Mouse (Mus musculus) left cerebral cortex, postnatal 14 days (tissue): ENCODE measurements around the gene Usp21. TPM values are rescaled to one million over a fixed set of nuclear protein-coding genes. Genes with fewer than 3 reads are reported as not detected.

Experiments used
- DNase-seq, 2 experiments: peaks; one replicate each; pipeline ENCODE4 v3.0.0; 2021 to 2022; ENCODE audit warnings: low spot score in 2 of 2, mixed read lengths in 1 of 2
- intact Hi-C: fragments of 180-260 bp; cut with DNase I; formaldehyde crosslinking; loops from one replicate; pipeline ENCODE4 v1.15.1; 2025
- total RNA-seq, 2 experiments: library from RNA; stranded (reverse); gene quantifications; 2 replicates each; pipeline ENCODE4 v1.2.3; 2021

The Usp21 gene
- total RNA-seq, 2 experiments from 2014 or later: 54.1 to 58.0 TPM

GRCm38 (mm10) chr1:171288328-171288727 is 537 bp upstream of the Usp21 start:
- no peak for DNase-seq
- intact Hi-C loops: no loop called here

DNA sequence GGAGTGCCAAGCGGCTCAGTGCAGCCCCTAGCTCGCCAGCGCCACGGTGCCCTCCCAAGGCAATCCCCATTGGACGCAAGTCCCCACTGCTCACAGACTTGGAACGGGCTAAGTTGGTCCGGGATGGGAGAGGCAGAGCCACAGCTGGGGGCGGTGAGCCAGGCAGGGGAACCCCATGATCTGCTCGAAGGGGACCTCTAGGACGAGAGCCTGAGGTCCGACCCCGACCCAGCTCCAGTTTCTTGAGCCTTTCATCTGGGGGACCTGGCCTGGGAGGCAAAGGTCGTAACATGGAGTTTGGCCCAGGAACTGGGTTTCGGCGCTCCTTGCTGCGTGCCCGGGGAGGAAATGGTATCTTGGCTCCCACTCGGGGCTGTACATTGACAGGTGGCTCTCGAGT is 1.3 kb downstream of the Usp21 start:
- intact Hi-C loops: no loop called here
- DNase-seq: no peak

GRCm38 (mm10) chr1:171285096-171285892 is 2.5 kb downstream of the Usp21 start:
- DNase-seq: no peak
- intact Hi-C loops: no loop called here

DNA sequence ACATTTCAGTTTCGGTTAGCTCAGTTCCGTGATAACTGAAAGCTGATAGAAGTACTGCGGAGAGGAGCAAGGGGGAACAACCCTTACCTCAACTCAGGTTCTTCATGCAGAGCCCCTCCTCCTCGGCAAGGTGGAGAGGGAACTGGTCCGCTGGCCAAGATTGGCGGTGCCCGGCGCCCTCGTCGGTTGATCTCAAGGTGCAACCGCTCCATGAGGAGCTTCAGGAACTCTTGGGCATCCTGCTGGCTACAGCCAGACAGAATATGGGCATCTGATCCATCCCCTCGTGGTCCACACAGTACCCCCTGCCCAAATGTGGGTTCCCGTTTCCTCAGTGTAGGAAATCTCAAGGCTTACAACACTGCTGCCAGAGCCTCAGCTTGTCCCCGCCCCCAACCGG is 3.3 kb downstream of the Usp21 start:
- DNase-seq: no peak
- intact Hi-C loops: no loop called here

DNA sequence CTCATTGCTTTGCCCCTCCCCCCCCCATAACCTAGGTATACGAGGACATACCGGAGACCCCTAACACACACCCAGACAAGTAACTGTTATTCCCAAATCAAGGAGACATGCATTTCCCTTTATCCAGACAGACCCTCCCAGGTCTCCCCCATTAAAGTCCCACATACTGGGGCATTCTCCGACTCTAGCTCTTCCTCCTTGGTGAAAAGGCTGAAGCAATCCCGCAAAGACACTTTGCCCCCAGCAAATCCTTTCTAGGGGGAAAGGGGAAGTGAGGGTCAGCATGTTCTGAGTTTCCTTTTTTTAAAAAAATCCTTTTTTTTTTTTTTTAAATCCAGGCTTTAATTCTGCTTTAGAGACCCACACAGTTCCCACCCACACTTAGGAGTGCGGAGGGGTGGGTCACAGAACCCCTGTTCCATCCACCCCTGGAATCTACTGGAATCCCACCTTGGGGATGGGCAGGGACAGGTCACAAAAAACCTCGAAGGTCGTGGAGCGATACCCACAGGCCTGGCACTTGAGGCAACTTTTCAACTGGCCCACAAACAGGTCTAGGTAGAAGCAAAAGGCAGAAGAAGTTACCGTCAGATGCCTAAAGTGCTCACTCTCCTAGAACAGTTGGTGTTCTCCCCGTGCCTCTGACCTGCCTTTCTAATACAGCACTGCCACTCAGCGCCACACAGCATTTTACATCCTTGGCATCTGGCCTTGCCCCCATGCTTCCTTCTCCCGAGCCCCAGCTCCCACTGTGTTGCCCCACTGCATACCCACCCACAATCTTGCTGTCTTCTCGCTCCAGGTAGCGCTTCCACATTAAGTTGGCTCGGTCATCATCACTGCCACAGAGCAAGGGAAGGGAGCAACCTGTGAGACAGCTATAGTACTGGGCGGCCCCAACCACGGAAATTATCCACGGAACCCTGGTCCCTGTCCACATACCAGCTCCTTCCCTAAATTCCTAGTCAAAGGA is 4.3 kb downstream of the Usp21 start:
- intact Hi-C loops: no loop called here
- peak in 1 of 2 experiments; percentile 8 for DNase-seq

- peak in 1 of 2 experiments; percentile 3 for DNase-seq
- intact Hi-C loops: no loop called here
These were observed 5.5 kb downstream of the Usp21 start for GRCm38 (mm10) chr1:171282086-171282805.

GRCm38 (mm10) chr1:171281528-171281923 is 6.3 kb downstream of the Usp21 start:
- DNase-seq: peak; percentile 72 to 79
- intact Hi-C loops: no loop called here

DNA sequence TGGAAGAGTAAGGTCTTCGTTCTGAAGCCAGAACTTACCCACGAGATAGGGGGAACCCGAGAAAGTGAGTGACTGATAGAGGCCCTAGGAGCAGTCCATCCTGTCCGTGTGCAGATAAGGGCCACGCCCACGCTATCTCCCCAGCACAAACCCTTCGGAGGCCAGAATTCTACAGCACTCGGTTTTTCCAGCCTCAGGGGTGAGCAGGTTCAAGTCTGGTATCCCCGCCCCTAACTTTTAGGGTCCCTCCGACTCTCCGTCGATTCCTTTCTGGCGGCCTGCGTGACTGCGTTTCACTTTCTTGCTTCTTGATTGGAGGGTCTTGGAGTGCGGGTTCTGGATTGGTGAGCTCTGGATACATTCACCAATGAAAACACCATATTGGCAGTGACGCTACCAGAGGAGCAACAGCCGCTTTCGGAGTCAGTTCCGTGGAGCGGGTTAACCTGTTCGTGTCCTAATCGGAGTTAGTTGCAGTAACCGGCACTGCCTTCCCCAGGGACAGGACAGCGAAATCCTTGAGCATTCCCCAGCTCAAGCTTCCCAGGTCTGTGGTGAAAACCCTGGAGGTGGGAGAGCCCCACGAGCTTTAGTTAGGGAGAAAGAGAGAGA is 6.8 kb downstream of the Usp21 start, which contains the start of gene Ppox:
TSS of gene Ppox (minus strand) at position 271 of the 612 bp plus-strand sequence.
- DNase-seq: peak; percentile 94 to 98
- intact Hi-C loops: no loop called here

DNA sequence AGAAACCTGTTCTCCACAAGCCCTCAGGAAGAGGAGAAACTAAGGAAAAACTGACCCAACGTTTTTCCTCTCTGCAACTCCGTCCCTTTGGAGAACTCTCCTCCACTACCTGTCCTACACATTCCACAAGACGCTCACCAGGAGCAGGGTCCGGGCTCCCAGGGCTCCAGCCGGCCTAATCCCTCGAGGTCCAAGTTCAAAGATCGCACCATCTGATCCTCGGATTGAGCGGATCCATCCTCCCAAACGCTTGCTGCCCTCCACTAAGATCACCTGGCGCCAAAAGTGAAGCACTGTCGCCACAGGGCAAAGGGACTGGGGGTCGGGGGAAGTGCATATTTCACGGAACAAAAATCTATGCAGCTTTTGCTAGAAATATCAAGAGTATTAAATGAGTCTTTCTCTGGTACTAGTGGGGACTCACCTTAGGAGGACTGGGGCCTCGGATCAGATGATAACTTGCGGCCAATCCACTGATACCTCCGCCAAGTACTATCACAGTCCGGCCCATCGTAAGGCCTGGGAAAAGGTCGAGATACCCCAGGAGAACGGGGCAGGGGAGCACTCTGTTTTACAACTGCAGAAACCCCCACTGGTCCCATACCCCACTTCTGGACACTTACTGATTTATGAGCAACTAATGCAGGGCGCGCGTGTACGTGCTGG is 7.4 kb downstream of the Usp21 start:
- intact Hi-C loops: no loop called here

DNA sequence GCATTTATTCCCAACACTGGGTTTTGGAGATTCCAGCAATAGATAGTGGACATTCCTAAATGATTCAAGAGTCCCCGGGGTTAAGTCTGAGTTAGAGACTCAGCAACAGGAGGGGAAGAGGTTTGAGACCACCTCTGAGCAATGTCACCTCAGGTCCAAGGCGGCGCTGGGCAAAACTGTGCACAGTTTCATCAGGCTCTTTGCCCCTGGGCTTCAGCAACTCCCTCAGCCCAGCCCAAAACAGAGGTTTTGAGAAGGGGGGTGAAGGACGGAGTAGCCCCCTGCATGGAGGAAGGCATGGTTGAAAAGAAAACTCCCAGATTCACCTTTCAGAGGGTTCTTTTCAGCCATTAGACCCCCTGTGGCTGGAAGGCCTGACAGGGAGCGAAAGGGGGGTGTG is 8.1 kb downstream of the Usp21 start:
- no peak for DNase-seq
- intact Hi-C loops: no loop called here

More for the DNA sequence above, 7.4 kb downstream of the Usp21 start:
- peak in 1 of 2 experiments; percentile 3 for DNase-seq

DNA sequence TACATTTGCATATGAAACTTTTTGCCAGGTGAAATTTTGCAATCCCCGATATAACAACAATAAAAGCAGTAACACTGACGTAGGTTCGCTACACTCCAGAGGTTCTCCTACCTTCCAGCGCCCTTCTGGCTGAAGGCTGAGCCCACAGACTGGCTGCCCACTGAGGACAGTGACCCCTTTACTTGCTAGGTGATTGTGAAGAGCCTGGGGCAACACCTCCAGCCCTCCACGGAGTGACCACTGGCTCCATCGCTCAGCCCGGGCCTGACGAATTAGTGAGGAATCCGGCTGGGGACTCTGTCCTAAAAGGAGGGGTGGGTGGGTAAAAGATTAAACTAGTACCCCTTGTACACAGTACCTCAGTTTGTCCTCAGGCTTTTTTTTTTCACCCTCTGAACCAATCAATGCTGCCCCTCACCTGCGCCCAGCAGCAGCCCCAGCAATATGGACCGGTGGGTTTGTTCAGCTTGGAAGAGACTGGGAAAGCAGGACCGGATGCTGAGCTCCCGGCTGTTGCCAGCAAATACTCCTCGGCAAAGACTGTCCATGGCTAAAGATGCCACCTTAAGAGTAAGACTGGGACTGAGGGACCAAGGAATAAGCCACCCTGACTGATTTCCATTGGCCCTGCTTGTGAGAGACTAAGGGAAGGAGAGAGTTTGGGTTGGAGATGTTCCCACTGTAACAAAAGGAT is 8.6 kb downstream of the Usp21 start:
- DNase-seq: no peak
- intact Hi-C loops: no loop called here

DNA sequence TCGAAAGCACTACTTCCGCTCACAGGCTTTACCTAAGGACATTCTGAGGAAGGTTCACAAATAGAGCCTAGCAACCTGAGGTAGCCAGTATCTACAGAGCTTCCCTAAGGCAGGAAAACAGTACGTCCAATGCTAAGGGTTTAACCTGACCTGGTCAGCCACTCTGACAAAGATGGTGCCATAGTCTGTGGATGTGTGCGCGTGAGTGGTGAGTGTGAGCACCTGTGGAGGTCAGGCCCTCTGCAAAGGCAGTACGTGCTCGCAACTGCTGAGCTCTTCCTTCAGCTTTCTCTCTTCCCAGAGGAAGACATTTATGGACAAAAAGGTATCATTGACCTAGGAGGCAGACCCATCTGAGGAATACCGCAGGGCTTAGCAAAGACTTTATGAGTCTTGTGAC is 9.4 kb downstream of the Usp21 start:
- no peak for DNase-seq
- intact Hi-C loops: no loop called here

GRCm38 (mm10) chr1:171277736-171278135 is 10.1 kb downstream of the Usp21 start:
- intact Hi-C loops: no loop called here
- no peak for DNase-seq

GRCm38 (mm10) chr1:171276110-171276748 is 11.6 kb downstream of the Usp21 start:
- DNase-seq: no peak
- intact Hi-C loops: no loop called here

- DNase-seq: no peak
- intact Hi-C loops: no loop called here
These were observed 12.6 kb downstream of the Usp21 start for GRCm38 (mm10) chr1:171275144-171275734.

- intact Hi-C loops: no loop called here
- no peak for DNase-seq
These were observed 13.6 kb downstream of the Usp21 start for GRCm38 (mm10) chr1:171274171-171274570.

DNA sequence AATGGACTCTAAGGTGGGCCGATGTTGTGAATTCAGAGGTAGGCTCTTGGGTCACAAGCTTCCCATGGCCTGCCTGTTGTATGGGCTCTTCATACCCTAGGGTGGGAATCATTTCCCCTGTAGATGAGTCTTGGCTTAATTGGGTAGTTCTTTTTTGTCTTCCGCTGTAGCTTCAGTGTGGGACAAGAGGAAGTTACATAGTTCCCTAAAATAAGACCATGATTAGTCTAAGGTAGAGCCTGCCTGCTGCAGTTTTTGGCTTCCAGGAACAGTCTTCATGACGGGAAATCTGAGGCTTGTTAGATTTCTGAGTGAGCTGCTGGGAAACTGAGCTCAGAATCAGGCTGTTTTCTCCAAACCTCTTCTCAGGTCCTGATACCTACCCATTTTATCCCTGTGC is 15.7 kb downstream of the Usp21 start:
- no peak for DNase-seq
- intact Hi-C loops: no loop called here
